Mouse (Mus musculus): ENCODE measurements around the gene Zbtb16. TPM values are rescaled to one million over a fixed set of nuclear protein-coding genes. Genes with fewer than 3 reads are reported as not detected.

Zbtb16 gene
- polyA plus RNA-seq, 1 experiment from 2014 or later = 6.1 TPM

GRCm38 (mm10) chr9:48613221-48613620 lies 222.8 kb downstream of the Zbtb16 start:
- H3K4me3 ChIP-seq (replicated peaks; ENCODE audit: low read length) = no peak overlapping the region
- no peaks in the 10 kb centered on the region for H3K36me3 ChIP-seq (ENCODE audit: control insufficient read depth, insufficient read depth)
- no peaks in the 10 kb centered on the region for H3K9me3 ChIP-seq (ENCODE audit: control insufficient read depth, low read length)
- H3K4me1 ChIP-seq (replicated peaks; ENCODE audit: control insufficient read depth, insufficient read depth, low read length) = no peaks in the 10 kb centered on the region
- WGBS = 87% methylated on average over 4 of the region's 4 CpGs
- no peak overlapping the region for H3K4me2 ChIP-seq (ENCODE audit: low read length)
- ATAC-seq = no peak
- no peak overlapping the region for H3K9ac ChIP-seq (replicated peaks; ENCODE audit: low read depth, low read length)
- no peak overlapping the region for H3K27ac ChIP-seq (ENCODE audit: low read length)
- H3K27me3 ChIP-seq (replicated peaks; ENCODE audit: control insufficient read depth, insufficient read depth, low read length) = no peaks in the 10 kb centered on the region

GRCm38 (mm10) chr9:48612542-48612941 lies 223.5 kb downstream of the Zbtb16 start:
- Histone ChIP-seq H3K36me3 (ENCODE audit: control insufficient read depth, insufficient read depth) (no peaks in the 10 kb centered on the region), H3K4me1 (replicated peaks; ENCODE audit: control insufficient read depth, insufficient read depth, low read length) (no peaks in the 10 kb centered on the region), H3K27me3 (replicated peaks; ENCODE audit: control insufficient read depth, insufficient read depth, low read length) (no peaks in the 10 kb centered on the region), H3K4me2 (ENCODE audit: low read length) (no peak overlapping the region), H3K9me3 (ENCODE audit: control insufficient read depth, low read length) (no peaks in the 10 kb centered on the region), H3K27ac (ENCODE audit: low read length) (no peak overlapping the region), H3K4me3 (replicated peaks; ENCODE audit: low read length) (no peak overlapping the region), H3K9ac (replicated peaks; ENCODE audit: low read depth, low read length) (no peak overlapping the region)
- ATAC-seq = no peak
- WGBS = 88% methylated on average over 5 of the region's 5 CpGs

GRCm38 (mm10) chr9:48611032-48611431 lies 225.0 kb downstream of the Zbtb16 start:
- Histone ChIP-seq H3K4me2 (ENCODE audit: low read length) (no peak overlapping the region), H3K9ac (replicated peaks; ENCODE audit: low read depth, low read length) (no peak overlapping the region), H3K9me3 (ENCODE audit: control insufficient read depth, low read length) (no peaks in the 10 kb centered on the region), H3K27ac (ENCODE audit: low read length) (no peak overlapping the region), H3K4me3 (replicated peaks; ENCODE audit: low read length) (no peak overlapping the region), H3K27me3 (replicated peaks; ENCODE audit: control insufficient read depth, insufficient read depth, low read length) (no peaks in the 10 kb centered on the region), H3K36me3 (ENCODE audit: control insufficient read depth, insufficient read depth) (no peaks in the 10 kb centered on the region), H3K4me1 (replicated peaks; ENCODE audit: control insufficient read depth, insufficient read depth, low read length) (no peaks in the 10 kb centered on the region)
- no peak for ATAC-seq
- 50% methylated on average over 1 of the region's 1 CpGs for whole genome bisulfite sequencing

DNA sequence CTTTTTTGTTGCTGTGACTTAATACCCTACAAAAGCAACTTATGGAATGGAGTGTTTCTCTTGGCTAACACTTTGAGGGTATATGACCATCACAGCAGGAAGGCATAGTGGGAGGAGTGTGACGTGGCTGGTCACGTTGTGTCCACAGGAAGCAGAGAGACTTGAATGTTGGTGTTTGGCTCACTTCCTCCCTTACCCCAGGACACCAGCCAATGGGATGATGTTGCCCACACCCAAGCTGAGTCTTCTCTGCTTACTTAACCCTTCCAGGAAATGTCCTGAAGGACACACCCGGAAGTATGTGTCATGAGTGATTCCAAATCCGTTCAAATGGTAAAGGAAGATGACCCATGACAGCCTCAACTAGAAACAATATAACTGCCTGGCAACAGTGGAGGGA lies 226.3 kb downstream of the Zbtb16 start:
- ATAC-seq = no peak
- Histone ChIP-seq H3K4me3 (replicated peaks; ENCODE audit: low read length) (no peak overlapping the region), H3K4me2 (ENCODE audit: low read length) (no peak overlapping the region), H3K4me1 (replicated peaks; ENCODE audit: control insufficient read depth, insufficient read depth, low read length) (no peaks in the 10 kb centered on the region), H3K9me3 (ENCODE audit: control insufficient read depth, low read length) (no peaks in the 10 kb centered on the region), H3K27me3 (replicated peaks; ENCODE audit: control insufficient read depth, insufficient read depth, low read length) (no peaks in the 10 kb centered on the region), H3K9ac (replicated peaks; ENCODE audit: low read depth, low read length) (no peak overlapping the region), H3K27ac (ENCODE audit: low read length) (no peak overlapping the region), H3K36me3 (ENCODE audit: control insufficient read depth, insufficient read depth) (no peaks in the 10 kb centered on the region)
- 86% methylated on average over 4 of the region's 4 CpGs for WGBS

- 21% methylated on average over 7 of the region's 7 CpGs for WGBS
- Histone ChIP-seq H3K27ac (ENCODE audit: low read length) (no peak overlapping the region), H3K4me3 (replicated peaks; ENCODE audit: low read length) (no peak overlapping the region), H3K4me1 (replicated peaks; ENCODE audit: control insufficient read depth, insufficient read depth, low read length) (no peaks in the 10 kb centered on the region), H3K36me3 (ENCODE audit: control insufficient read depth, insufficient read depth) (no peaks in the 10 kb centered on the region), H3K27me3 (replicated peaks; ENCODE audit: control insufficient read depth, insufficient read depth, low read length) (no peaks in the 10 kb centered on the region), H3K9ac (replicated peaks; ENCODE audit: low read depth, low read length) (no peak overlapping the region), H3K4me2 (ENCODE audit: low read length) (no peak overlapping the region), H3K9me3 (ENCODE audit: control insufficient read depth, low read length) (no peaks in the 10 kb centered on the region)
- ATAC-seq = no peak
Measured at GRCm38 (mm10) chr9:48607417-48607816, 228.6 kb downstream of the Zbtb16 start.

GRCm38 (mm10) chr9:48606171-48606570 lies 229.9 kb downstream of the Zbtb16 start:
- Histone ChIP-seq H3K9ac (replicated peaks; ENCODE audit: low read depth, low read length) (no peak overlapping the region), H3K36me3 (ENCODE audit: control insufficient read depth, insufficient read depth) (no peaks in the 10 kb centered on the region), H3K27me3 (replicated peaks; ENCODE audit: control insufficient read depth, insufficient read depth, low read length) (no peaks in the 10 kb centered on the region), H3K4me1 (replicated peaks; ENCODE audit: control insufficient read depth, insufficient read depth, low read length) (no peaks in the 10 kb centered on the region), H3K4me3 (replicated peaks; ENCODE audit: low read length) (no peak overlapping the region), H3K9me3 (ENCODE audit: control insufficient read depth, low read length) (no peaks in the 10 kb centered on the region), H3K4me2 (ENCODE audit: low read length) (no peak overlapping the region), H3K27ac (ENCODE audit: low read length) (no peak overlapping the region)
- no peak for ATAC-seq
- WGBS = 73% methylated on average over 7 of the region's 7 CpGs

GRCm38 (mm10) chr9:48605697-48606096 lies 230.3 kb downstream of the Zbtb16 start:
- no peaks in the 10 kb centered on the region for H3K9me3 ChIP-seq (ENCODE audit: control insufficient read depth, low read length)
- no peak overlapping the region for H3K4me2 ChIP-seq (ENCODE audit: low read length)
- no peaks in the 10 kb centered on the region for H3K36me3 ChIP-seq (ENCODE audit: control insufficient read depth, insufficient read depth)
- no peak overlapping the region for H3K9ac ChIP-seq (replicated peaks; ENCODE audit: low read depth, low read length)
- H3K4me1 ChIP-seq (replicated peaks; ENCODE audit: control insufficient read depth, insufficient read depth, low read length) = no peaks in the 10 kb centered on the region
- H3K27ac ChIP-seq (ENCODE audit: low read length) = no peak overlapping the region
- no peaks in the 10 kb centered on the region for H3K27me3 ChIP-seq (replicated peaks; ENCODE audit: control insufficient read depth, insufficient read depth, low read length)
- ATAC-seq = no peak
- 96% methylated on average over 5 of the region's 5 CpGs for WGBS
- H3K4me3 ChIP-seq (replicated peaks; ENCODE audit: low read length) = no peak overlapping the region

DNA sequence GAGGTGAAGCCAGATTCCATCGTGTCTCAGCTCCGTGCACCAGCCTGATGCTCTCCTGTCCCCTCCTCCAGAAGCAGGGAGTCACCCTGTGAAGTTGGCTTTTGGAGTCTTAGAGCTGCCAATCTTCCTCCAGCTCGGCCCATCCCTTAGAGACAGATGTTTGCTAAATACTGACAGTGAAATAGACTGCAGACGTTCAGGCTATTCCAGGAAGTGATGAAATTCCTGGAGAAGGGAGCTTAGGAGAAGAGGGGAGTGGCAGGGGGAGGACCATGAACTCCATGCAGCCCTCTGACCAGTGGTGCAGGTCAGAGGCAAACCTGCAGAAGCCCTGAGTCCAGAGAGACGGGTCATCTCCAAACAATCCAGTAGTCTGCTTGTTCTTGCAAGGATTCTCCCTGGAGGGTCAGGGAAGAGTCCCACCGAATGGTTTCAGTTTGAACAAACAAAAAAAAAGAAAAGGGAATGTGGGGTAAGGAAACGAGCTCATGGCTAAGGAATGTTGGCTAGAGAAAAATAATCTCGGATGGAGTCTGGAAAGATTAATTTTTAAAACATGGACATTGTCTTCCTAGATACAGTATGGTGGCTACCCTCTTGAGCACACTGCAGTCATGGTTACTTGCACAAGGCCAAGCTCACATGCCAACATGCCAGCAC lies 231.0 kb downstream of the Zbtb16 start, which contains the start of gene Nnmt:
TSS of gene Nnmt (minus strand) at position 215 of the 660 bp plus-strand sequence.
- no peak within 1 kb of the TSS for H3K4me2 ChIP-seq (ENCODE audit: low read length)
- ATAC-seq = no peak
- no peak within 1 kb of the TSS for H3K27ac ChIP-seq (ENCODE audit: low read length)
- H3K4me3 ChIP-seq (replicated peaks; ENCODE audit: low read length) = no peak within 1 kb of the TSS
- H3K36me3 ChIP-seq (ENCODE audit: control insufficient read depth, insufficient read depth) = no peaks in the 10 kb centered on the region
- no peaks in the 10 kb centered on the region for H3K9me3 ChIP-seq (ENCODE audit: control insufficient read depth, low read length)
- WGBS = 56% methylated on average over 8 of the region's 8 CpGs
- H3K27me3 ChIP-seq (replicated peaks; ENCODE audit: control insufficient read depth, insufficient read depth, low read length) = no peaks in the 10 kb centered on the region
- no peaks in the 10 kb centered on the region for H3K4me1 ChIP-seq (replicated peaks; ENCODE audit: control insufficient read depth, insufficient read depth, low read length)
- no peak within 1 kb of the TSS for H3K9ac ChIP-seq (replicated peaks; ENCODE audit: low read depth, low read length)
